Mouse (Mus musculus) ES-Bruce4 (cell line): ENCODE results near the gene Cmtr1.

Experiments used
- CTCF ChIP-seq: IDR thresholded peaks from one replicate; pipeline ENCODE4 v1.8.1; 2011; ENCODE audit warnings: low read depth, low read length
- EP300 ChIP-seq: IDR thresholded peaks from 2 replicates; pipeline ENCODE4 v1.6.1; 2011; ENCODE audit warnings: low read depth, low read length; ENCODE audit not compliant: insufficient read depth
- POLR2A ChIP-seq: IDR thresholded peaks from one replicate; pipeline ENCODE4 v1.8.1; 2011; ENCODE audit warnings: low read length; ENCODE audit not compliant: insufficient read depth

GRCm38 (mm10) chr17:29686771-29687170 is 26.4 kb downstream of the Cmtr1 start:
- TF ChIP-seq POLR2A (no peak), CTCF (no peak), EP300 (no peak)
